8 mouse cellular contexts compared by ENCODE assay signal in genomic region chr14:31131272-31131821, GRCm38 (mm10). TPM values are rescaled to one million over a fixed set of nuclear protein-coding genes. Genes with fewer than 3 reads are reported as not detected.
DNase-seq lines count a peak whose midpoint lies in the region; ATAC-seq and TF ChIP-seq lines count a peak whose summit lies in the region.

No protein-coding gene starts in this region.

- H3K27ac ChIP-seq in heart, embryonic 15.5 days: peak overlapping the region; percentile 88
- H3K27ac ChIP-seq in olfactory bulb, adult 2 months (ENCODE audit: insufficient read depth, low read depth, low read length): no peak overlapping the region

- H3K9me3 ChIP-seq in heart, embryonic 15.5 days (replicated peaks): no peaks in the 10 kb centered on the region

- peak overlapping the region; percentile 87 for H3K4me2 ChIP-seq in heart, embryonic 15.5 days

- WGBS in heart, embryonic 15.5 days: under 1% methylated on average over 43 of the region's 43 CpGs
- 6% methylated on average over 43 of the region's 43 CpGs for WGBS in olfactory bulb, adult 2 months

- TF ChIP-seq POLR2A in olfactory bulb, adult 2 months (IDR thresholded peaks at IDR 0.05; ENCODE audit: insufficient read depth, low read depth, low read length): no peak

- no peaks in the 10 kb centered on the region for H3K27me3 ChIP-seq in heart, embryonic 15.5 days

- peak overlapping the region; percentile 92 for H3K4me3 ChIP-seq in heart, embryonic 15.5 days
- H3K4me3 ChIP-seq in olfactory bulb, adult 2 months (ENCODE audit: insufficient read depth, low read depth, low read length): peak overlapping the region; percentile 51

- DNase-seq in kidney, adult 18-20 months: peak; percentile 23
- DNase-seq in kidney, adult 11 months: no peak
- peak; percentile 10 for DNase-seq in T-cell, adult 2 months (ENCODE audit: low spot score)
- DNase-seq in liver: peak; percentile 46
- no peak for DNase-seq in frontal cortex, postnatal 14 days (ENCODE audit: low spot score in 2 of 2)

- H3K36me3 ChIP-seq in heart, embryonic 15.5 days: peaks cover 15% of the 10 kb centered on the region

- TF ChIP-seq CTCF in olfactory bulb, adult 2 months (IDR thresholded peaks at IDR 0.05; ENCODE audit: insufficient read depth, low read depth, low read length): no peak

- peaks cover 56% of the 10 kb centered on the region for H3K4me1 ChIP-seq in heart, embryonic 15.5 days (replicated peaks)
- peaks cover 37% of the 10 kb centered on the region for H3K4me1 ChIP-seq in olfactory bulb, adult 2 months (ENCODE audit: control insufficient read depth, insufficient read depth, low read length)

- peak overlapping the region; percentile 89 for H3K9ac ChIP-seq in heart, embryonic 15.5 days

- ATAC-seq in heart, embryonic 15.5 days (replicated peaks; ENCODE audit: insufficient number of reproducible peaks, insufficient read depth, low FRiP score, low read depth): no peak; the same call in 1 of the 2 replicates
- ATAC-seq in erythroid progenitor cell, adult 5-6 weeks (replicated peaks; ENCODE audit: low FRiP score, poor library complexity, severe bottlenecking): no peak

RNA-seq across cellular contexts. Expression of gene Nt5dc2, which starts 0.5 kb away (rescaled TPM):
- polyA plus RNA-seq in heart, embryonic 15.5 days (2015; fragmentation: Nextera tagmentation; extraction: Ambion mirVana): 278 and 339 TPM in 2 replicates
- not detected in 2 replicates for polyA plus RNA-seq in olfactory bulb, adult 2 months (2012; ENCODE audit: insufficient read depth, insufficient read length, low replicate concordance, missing spikeins)
- total RNA-seq in erythroid progenitor cell, adult 5-6 weeks (2015; ENCODE audit: low replicate concordance): 10.9 and 25.2 TPM in 2 replicates
- total RNA-seq in erythroid progenitor cell, adult 5-6 weeks (2017; ENCODE audit: low replicate concordance): 9.9 and 11.0 TPM in 2 replicates

RNA-seq across cellular contexts. Expression of gene Smim4, which starts 2.6 kb away (rescaled TPM):
- 75.6 and 94.1 TPM in 2 replicates for polyA plus RNA-seq in heart, embryonic 15.5 days (2015; fragmentation: Nextera tagmentation; extraction: Ambion mirVana)
- not detected in 2 replicates for polyA plus RNA-seq in olfactory bulb, adult 2 months (2012; ENCODE audit: insufficient read depth, insufficient read length, low replicate concordance, missing spikeins)
- total RNA-seq in erythroid progenitor cell, adult 5-6 weeks (2015; ENCODE audit: low replicate concordance): 20.2 and 35.2 TPM in 2 replicates
- 11.2 and 15.3 TPM in 2 replicates for total RNA-seq in erythroid progenitor cell, adult 5-6 weeks (2017; ENCODE audit: low replicate concordance)

RNA-seq across cellular contexts. Expression of gene Stab1, which starts 37.1 kb away (rescaled TPM):
- 43.7 and 46.8 TPM in 2 replicates for polyA plus RNA-seq in heart, embryonic 15.5 days (2015; fragmentation: Nextera tagmentation; extraction: Ambion mirVana)
- polyA plus RNA-seq in olfactory bulb, adult 2 months (2012; ENCODE audit: insufficient read depth, insufficient read length, low replicate concordance, missing spikeins): not detected in 2 replicates
- 27.2 TPM in 1 of 2 replicates, not detected in the other for total RNA-seq in erythroid progenitor cell, adult 5-6 weeks (2015; ENCODE audit: low replicate concordance)
- 0.64 TPM in 1 of 2 replicates, not detected in the other for total RNA-seq in erythroid progenitor cell, adult 5-6 weeks (2017; ENCODE audit: low replicate concordance)

Comparison
In these comparisons a context has a peak if more than half of its experiments do, and no peak if none do; other contexts are left out.
1. DNase-seq: peak in kidney, adult 18-20 months (single experiment), T-cell, adult 2 months (single experiment) and liver (single experiment); none in kidney, adult 11 months (single experiment) and frontal cortex, postnatal 14 days (0 of 2).
2. RNA of gene Nt5dc2, which starts 0.5 kb away (polyA plus RNA-seq): 278 to 339 TPM in heart, embryonic 15.5 days; not detected in olfactory bulb, adult 2 months; every median in the first group is over 100 times any median in the second.
3. RNA of gene Smim4, which starts 2.6 kb away (polyA plus RNA-seq): 75.6 to 94.1 TPM in heart, embryonic 15.5 days; not detected in olfactory bulb, adult 2 months; every median in the first group is over 10 times any median in the second.
4. RNA of gene Stab1, which starts 37.1 kb away (polyA plus RNA-seq): 43.7 to 46.8 TPM in heart, embryonic 15.5 days; not detected in olfactory bulb, adult 2 months; every median in the first group is over 10 times any median in the second.